Mouse (Mus musculus) layer of hippocampus, postnatal 36 days (tissue): ENCODE results near the gene Bpifa1. TPM values are rescaled to one million over a fixed set of nuclear protein-coding genes. Genes with fewer than 3 reads are reported as not detected.
A peak's percentile ranks its signal among the peaks of the same experiment; 100 is the strongest.
"Not testable (repeated sequence)": the region's sequence is repeated elsewhere in the genome, so short reads cannot be mapped to it uniquely, and the experiment has no call there.

ENCODE experiments used
- DNase-seq, 2 experiments: peaks; one replicate each; pipeline ENCODE4 v3.0.0; 2022
- total RNA-seq, 2 experiments: library from RNA; stranded (reverse); gene quantifications; 2 replicates each; pipeline ENCODE4 v1.2.3; 2021

The Bpifa1 gene
- not detected for total RNA-seq

- DNase-seq, result no peak
Observed at GRCm38 (mm10) chr2:154142580-154142979, at the start of gene Bpifa1. Gene Bpifa1 (plus strand): TSS chr2:154142880.

DNA sequence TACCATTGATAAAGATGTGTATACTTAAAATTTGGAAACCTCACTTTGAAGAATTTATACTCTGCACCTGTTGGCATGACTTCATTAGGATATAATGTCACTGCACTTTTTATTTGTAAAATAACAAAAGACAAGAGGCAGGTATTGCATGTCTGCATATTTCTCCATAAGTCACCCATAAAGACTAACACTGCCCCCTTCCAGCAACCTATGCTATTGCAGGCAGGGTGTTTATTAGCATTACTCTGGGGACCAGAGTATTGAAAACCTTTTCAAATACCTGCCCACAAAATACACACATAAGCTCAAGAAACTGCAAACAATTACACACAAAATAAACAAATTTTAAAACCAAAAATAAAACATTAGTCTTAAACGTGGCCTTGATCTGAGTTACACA lies 44.9 kb upstream of the Bpifa1 start:
- DNase-seq, result no peak

DNA sequence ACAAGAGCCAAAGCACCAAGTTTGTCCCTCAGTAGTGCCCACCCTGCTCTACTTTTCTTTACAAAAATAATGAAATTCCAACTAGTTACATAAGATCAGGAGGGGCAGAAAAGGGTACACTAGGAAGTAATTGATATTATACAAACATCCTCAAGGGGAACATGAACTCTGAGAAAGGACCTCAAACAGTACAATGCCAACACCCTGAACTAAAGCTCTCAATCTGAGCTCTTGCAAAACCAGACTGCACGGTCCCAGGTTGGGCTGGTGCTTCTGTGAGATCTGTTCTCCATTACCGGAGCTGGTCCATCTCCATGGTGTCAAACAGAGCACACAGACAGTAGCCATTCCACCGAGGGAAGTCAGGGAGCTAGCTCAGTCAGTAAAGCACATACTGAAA lies 25.3 kb upstream of the Bpifa1 start:
- DNase-seq, result no peak

GRCm38 (mm10) chr2:154130120-154130519 lies 12.6 kb upstream of the Bpifa1 start, which contains the start of gene Bpifa3:
Gene Bpifa3 (plus strand): TSS chr2:154130336.
- DNase-seq, result no peak

DNA sequence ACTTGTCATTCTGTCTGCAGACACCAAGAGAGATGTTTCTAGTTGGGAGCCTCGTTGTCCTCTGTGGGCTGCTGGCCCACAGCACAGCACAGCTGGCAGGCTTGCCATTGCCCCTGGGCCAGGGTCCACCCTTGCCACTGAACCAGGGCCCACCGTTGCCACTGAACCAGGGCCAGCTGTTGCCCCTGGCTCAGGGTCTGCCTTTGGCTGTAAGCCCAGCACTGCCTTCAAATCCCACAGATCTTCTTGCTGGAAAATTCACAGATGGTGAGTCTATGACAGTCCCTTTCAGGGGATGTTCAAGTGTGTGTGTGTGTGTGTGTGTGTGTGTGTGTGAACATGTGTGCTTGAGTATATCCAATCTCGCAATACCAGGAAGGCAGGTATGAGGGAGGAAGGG lies 1.1 kb downstream of the Bpifa1 start:
- no peak for DNase-seq

DNA sequence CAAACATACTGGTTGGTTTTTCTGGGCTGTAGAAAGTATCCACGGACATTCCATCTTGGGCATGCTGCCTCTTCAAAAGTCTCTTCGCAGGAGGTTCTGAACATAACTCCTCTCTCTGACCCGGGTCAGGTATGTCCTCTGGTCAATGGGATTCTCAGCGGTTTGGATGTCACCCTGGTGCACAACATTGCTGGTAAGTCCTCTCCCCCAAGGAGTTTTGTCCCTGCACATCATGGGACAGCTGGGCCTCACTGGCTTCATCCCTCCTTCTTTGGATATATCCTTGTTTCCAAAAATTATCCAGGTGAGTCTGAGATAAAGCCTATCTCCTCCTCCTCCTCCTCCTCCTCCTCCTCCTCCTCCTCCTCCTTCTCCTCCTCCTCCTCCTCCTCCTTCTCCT lies 4.8 kb downstream of the Bpifa1 start:
- no peak for DNase-seq

DNA sequence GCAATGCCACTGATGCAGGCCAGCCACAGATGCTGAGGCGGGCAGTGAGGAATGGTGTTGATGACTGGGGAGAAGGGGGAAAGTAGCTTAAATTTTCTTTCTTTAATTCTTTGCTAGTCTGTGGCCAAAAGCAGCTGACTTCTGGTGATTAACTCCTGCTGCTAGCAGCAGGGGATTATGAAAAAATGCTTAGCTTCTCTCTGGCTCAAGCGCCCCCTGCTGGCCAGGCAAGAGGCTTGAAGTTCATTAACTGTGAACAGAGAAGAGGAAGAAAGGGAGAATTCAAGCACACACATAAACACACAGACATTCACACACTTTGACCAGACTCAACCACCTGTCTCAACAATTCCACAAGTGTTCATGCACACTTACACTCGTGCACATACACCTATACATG lies 15.8 kb downstream of the Bpifa1 start:
- peak in 1 of 2 experiments; percentile 19 for DNase-seq

DNA sequence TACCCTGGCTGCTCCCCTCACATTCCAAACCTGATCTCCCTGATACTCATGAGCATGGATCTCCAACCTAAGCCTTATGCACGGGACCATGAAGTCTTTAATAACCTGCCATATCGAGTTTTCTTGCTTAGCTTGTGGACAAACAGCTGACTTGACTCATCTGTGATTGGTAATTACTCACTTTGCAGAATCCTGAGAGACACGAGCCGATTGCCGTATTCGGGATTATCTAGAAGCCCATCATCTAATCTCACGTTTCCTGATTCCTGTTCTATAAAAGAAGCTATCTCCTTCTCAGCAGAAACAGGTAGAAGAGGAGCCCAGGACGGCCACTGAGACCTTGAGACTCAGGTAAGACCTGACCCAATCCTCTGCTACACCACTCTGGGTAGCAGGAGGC lies 19.6 kb downstream of the Bpifa1 start, which contains the start of gene Bpifa5:
TSS of gene Bpifa5 (plus strand) at position 301 of the 400 bp plus-strand sequence.
- no peak for DNase-seq

DNA sequence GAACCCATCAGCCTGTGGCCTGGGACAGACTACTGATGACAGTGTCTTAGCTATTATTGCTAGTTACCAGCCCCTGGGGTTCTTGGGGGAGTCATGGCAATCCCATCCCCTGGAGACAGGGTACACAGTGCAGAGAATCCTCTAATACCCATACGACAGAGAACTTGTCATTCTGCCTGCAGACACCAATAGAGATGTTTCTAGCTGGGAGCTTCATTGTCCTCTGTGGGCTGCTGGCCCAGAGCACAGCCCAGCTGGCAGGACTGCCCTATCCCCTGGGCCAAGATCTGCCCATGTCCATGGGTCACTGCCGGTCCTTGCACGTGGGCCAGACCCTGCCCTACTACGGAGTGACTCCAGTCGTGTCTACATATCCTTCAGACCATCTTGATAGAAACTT lies 20.6 kb downstream of the Bpifa1 start:
- DNase-seq, result peak in 1 of 2 experiments; percentile 10

GRCm38 (mm10) chr2:154169172-154169571 lies 26.5 kb downstream of the Bpifa1 start:
- no peak for DNase-seq

DNA sequence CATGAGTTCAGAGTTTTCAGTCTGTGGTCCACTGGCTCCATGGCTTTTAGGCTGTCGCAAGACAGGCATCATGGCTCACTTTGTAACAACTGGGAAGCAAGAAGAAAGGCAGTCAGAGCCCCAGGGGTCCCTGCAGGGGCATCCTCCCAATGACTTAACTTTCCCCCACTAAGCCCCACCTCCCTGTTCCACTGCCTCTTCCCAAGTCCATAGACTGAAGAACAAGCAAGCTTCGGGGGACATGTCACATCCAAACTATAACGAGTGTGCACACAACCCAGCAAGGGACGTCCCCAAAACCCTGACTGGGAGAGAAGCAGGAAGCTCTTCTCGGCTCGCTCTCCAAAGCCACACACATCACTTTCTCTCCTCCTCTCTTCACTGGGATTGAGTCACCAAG lies 28.9 kb downstream of the Bpifa1 start:
- DNase-seq, result no peak

GRCm38 (mm10) chr2:154173313-154173712 lies 30.6 kb downstream of the Bpifa1 start:
- peak in 1 of 2 experiments; percentile 21 for DNase-seq

GRCm38 (mm10) chr2:154181900-154182299 lies 39.2 kb downstream of the Bpifa1 start:
- not testable (repeated sequence) for DNase-seq

GRCm38 (mm10) chr2:154183061-154183460 lies 40.4 kb downstream of the Bpifa1 start:
- not testable (repeated sequence) for DNase-seq

DNA sequence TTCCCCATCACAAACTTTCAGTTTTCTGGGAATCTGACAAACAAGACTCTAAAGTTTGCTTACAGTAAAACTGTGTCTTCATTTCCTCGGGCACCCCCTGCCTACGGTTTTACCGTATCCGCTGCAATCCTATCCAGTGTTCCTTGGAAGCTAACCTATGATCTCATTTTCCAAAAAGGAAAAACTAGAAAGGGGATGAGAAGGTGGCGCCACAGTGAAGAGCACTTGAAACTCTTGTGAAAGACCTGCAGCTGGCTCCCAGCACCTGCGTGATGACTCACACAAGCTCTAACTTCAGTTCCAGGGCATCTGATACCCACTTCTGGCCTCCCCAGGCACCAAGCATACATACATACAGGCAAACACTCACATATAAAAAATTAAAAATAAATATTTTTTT lies 42.6 kb downstream of the Bpifa1 start:
- DNase-seq, result no peak

DNA sequence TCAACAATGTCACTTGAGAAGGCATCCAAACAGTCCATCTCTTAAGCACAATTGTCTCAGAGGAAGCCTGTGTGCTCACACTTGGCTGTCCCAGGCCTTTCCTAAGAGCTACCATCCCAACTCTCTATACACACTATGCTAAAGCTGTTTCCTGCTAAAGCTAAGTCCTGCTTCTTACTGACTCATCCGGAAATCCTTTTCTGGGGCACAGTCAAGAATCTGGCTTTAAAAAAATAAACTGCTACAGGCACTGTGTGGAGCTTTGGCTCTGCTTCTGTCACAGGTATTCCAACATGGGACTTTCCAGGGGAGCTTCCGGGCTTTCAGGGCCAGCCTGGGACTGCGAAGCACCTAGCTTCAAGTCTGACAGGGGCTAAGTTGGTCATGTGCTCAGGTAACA lies 43.1 kb downstream of the Bpifa1 start:
- DNase-seq, result no peak

DNA sequence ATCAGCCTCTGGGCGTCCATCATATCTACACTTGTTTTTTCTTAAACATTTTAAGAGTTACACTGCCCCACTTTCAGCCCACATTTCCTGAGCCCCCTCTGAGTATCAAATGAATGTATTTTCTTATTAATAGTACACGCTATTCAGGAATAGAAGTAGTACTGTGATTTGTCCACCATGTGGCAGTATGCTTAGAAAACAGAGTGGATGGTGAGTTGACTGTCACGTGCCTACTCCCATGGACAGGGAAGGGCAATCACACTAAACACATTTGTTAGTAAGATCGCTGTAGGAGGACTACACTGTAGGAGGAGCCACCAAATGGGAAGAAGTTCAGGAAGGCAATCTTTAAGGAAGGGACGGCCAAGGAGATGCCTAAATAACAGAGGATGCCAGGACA lies 44.8 kb downstream of the Bpifa1 start:
- DNase-seq, result no peak

DNA sequence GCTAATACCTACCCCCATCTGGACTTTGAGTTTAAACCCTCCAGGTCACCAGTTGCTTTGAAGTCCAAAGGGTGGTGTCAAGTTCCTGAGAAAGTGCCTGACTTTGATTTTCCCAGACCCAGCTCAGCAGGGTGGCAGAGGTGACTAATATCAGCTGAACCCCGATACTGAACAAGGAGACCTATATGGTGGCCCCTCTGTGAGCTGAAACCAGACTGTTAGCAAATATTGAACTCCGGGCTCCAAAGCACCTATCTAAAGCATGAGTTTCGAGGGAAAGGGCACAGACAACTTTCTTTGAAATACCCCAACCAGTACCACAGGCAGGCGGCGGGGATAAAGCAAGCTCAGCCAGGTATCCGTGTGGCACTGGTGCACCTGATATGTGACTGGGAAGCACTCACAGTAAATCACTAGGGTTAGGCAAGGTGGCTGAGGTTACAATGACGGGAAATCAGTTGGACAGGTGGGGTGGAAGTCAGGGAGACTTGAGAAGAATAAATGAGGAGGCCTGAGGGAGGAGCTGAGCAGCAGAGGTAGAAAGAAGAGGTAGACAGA lies 47.3 kb downstream of the Bpifa1 start:
- no peak for DNase-seq

GRCm38 (mm10) chr2:154190546-154191258 lies 48.0 kb downstream of the Bpifa1 start, which contains the start of gene Bpifb1:
Gene Bpifb1 (plus strand): TSS chr2:154190818.
- DNase-seq, result no peak

- DNase-seq, result no peak
Observed at GRCm38 (mm10) chr2:154192141-154192540, 49.5 kb downstream of the Bpifa1 start.

DNA sequence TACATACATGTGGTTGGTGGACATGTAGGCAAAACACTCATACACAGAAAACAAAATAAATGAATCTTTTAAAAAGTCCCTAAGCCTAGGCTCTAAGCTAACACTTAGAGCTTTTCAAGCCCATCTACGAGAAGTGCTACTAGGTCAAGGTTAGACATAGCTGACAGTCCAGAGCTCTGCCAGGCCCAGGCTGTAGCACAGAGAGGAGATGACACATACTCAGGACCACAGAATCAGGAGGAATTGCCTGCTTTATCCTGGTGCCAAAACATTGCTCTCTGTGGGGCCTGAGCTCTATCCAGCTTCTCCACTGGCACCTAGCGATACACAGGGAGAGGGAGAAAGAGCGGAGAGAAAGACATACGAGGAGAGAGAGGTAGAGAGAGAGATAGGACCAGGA lies 50.4 kb downstream of the Bpifa1 start:
- DNase-seq, result no peak

DNA sequence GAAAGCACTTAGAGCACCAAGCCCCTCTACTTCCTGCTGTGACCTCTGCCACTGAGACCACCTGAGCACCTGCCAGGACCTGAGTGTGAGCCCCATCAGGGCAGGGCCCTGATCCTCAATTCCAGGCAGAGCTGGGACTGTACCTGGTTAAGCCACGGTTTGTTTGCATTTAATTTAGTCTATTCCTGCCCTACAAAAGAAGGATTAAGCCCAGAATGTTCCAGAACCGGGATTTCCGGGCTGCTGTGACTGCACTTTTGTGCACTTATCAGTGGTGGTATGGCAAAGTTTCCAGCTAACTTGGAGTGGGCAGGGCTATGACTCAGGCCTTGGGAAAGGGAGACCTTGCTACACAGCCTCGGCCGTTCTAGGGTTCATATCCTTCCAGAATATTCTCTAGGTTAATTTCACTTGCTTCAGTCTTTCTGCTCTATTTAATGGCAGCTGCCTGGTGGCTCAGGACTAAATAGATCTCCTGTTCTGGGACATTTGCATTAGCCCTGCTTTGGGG lies 51.4 kb downstream of the Bpifa1 start:
- DNase-seq, result peak in 1 of 2 experiments; percentile 0

GRCm38 (mm10) chr2:154197036-154197435 lies 54.4 kb downstream of the Bpifa1 start:
- DNase-seq, result no peak
